Mouse (Mus musculus): ENCODE results near the gene Ncor2.

Gene Ncor2

DNA sequence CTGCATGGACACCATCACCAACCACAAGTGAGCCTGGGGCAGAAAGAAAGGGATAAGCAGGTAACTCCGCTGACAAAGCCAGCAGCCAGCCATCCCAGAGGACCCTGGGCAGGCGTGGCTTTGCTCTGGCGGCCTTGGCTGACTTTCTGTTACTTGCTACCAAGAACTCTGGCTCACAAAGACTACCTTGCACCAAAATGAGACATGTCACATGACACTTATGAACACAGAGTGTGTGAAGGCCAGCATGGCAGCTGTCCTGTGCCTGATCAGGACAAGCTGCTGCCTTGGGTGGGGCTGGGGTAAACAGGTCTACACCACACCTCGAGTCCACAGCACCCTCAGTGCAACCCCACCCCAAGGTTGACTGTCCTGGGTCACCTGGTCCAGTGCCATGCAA is 51.6 kb downstream of the Ncor2 start:
- DNase-seq (ENCODE audit: low read depth) = no peak

DNA sequence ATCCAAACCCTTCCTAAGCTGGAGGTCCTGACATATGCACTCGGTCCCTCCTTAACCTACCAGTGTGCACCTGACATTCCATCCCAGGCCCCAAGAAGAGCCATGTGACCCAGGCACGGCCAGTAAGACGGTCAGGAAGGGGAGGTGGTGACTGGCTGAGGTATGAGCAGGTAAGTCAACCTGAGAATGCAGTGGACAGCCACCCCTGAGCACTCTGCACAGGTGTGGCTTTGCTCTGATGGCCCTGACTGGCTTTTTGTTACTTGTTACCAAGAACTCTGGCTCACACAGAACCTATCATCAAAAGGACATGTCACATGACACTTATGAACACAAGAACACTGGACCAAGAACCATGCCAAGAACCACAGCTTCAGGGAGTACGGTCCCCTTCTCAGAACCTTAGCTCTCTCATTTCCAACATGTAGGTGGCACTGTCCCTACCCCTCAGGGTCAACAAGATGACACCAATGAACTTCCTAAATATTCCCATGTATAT is 53.0 kb downstream of the Ncor2 start:
- no peak for DNase-seq (ENCODE audit: low read depth)

DNA sequence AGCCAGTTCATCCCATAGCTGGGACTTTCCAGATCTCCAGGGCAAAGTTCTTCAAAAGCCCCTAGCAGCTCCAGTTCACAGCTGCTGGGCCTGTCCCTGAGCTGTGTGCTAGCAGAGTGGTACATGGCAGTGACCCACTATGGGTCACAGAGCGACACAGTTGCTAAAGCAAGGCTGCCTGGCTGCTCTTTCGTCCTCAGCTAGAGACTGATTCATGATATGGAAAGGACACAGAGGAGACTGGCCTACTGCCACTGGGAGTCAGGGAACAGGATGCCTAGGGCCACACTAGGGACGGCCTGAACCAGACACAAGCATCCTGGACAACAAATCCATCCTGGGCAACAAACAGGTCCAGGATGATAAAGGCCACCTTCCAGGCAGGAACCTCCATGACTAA is 53.8 kb downstream of the Ncor2 start:
- no peak for DNase-seq (ENCODE audit: low read depth)

DNA sequence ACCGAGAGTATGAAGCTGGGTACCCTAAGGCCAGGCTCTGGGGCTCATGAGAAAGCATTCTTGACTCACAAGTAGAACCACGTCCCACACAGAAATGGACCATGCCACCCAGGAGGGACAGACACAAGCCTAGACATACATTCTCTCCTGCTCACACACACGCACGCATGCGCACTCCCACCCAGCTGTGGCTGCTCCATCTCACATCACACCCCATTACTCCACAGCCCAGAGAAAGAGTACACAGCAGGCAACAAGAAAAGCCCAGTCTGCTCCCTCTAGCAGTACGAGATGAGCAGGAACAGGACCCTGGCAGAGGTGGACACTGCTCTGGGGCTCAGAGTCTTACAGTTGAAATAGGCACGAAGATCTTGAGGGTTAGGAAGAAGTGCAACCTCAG is 55.0 kb downstream of the Ncor2 start:
- no peak for DNase-seq (ENCODE audit: low read depth)

DNA sequence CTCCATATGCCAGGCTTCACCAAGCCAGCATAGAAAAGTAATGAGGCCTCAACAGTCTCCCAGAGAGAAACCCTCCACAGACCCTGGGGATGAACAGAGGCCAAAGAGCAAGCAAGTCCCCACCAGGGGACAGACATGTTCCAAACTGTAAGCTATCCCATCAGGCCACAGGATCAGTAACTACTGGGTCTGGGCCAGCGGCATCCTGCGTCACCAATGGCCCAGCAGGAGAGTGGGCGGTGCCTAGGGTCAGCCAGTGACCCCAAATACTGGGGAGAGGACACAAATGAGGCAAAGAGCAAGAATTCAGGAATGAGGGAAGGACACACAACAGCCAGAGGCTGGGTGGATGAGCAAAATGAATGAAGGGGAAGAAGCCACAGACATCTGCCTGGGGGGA is 55.8 kb downstream of the Ncor2 start:
- DNase-seq (ENCODE audit: low read depth) = no peak

DNA sequence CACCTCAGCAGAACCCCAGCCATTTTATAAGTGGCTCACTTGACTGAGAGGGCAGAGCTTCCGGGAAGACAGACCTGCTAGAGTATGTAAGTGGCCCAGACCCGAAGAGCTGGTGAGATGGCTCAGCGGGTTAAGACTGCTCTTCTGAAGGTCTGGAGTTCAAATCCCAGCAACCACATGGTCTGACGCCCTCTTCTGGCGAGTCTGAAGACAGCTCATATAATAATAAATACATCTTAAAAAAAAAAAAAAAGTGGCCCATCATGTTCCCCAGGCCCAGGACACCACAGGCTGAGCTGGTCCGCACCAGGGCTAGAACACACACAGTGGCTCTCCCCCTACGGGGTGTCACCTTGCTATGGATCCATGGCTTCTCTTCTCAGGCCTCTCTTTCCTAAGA is 56.5 kb downstream of the Ncor2 start:
- DNase-seq (ENCODE audit: low read depth) = no peak

DNA sequence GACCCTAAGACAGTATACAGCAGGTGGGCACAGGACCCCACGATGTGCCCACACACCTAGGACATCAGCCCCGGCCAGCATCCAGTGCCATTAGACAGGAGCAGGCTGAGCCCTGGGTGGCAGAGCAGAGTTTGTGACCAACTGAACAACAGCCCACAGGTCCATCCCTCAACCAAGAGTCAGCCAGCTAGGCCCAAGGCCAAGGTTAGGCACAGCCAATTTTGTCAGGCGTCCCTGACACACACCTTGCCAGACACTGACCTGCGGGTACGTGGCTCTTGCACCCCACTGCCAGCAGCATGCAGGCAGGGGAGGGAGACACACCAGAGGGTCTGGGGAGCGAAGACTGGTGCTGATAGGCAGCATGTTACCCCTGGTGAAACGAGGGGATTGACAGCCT is 57.0 kb downstream of the Ncor2 start:
- DNase-seq (ENCODE audit: low read depth) = no peak

DNA sequence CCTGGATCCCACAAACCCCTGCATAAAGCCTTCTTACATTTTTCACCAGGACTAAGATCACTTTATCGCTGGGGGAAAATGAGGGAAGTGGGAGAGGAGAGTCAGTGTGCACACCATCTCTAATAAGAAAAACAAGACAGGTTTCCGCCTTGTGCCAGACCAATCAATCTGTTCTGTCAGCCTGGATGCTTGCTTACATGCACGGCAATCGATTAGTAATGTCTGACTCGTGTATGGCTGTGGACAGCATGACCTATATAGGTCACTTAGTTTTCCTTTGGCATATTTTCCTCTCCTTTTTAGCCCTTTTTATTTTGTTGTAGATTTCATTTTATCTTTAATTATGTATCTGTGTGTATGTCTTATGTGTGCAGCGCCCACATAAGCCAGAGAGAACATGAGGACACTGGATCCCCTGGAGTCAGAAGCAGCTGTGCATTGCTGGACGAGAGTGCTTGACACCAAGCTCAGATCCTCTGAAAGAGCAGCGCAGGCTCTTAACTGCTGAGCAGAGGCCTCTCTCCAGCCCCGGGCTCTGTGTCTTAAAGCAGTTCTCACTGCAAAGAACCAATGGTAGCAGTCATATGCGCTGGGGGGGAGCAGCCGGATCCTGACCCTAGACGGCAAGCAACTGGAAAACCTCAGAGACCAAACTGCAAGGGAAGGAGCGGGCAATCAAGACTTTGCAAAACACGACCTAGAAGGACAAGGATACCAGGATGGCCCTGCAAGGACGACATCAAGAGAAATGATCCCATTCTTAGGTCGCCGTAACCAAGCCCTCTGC is 58.3 kb downstream of the Ncor2 start:
- no peak for DNase-seq (ENCODE audit: low read depth)

DNA sequence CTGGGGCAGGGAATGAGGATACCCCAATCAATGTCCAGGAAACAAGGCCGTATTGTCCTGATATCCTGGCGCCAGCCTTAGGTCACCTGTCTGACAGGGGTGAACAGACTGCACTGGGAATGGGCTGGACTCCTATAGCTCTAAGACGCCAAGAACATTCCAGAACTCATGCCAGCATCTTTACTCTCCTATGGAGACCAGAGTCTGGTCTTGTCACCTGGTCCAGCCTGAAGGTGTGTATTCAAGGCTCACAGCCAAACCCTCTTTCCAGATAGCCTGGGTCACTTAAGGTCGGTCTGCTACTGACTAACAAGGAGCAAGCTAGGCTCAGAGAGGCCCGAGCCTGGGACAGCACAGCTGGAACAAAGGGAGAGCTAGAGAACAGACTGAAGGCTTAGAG is 61.8 kb downstream of the Ncor2 start:
- no peak for DNase-seq (ENCODE audit: low read depth)

DNA sequence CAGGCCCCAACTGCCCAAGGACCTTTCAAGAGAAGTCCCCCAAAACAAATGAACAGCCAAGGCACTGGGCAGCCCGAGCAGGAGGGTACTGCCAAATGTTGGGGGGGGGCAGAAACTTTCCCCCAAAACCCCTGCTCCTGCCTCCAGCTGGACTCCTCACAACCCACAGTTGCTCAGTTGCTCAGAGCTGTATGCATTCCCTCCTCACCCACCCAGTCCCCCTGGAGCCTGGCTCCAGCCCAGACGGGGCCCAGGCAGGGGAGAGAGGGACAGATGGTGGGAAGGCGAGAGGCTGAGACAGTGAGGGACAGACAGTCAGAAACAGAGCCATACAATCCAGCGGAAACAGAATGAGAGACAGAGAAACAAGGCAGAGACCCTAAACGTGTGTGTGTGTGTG is 66.0 kb downstream of the Ncor2 start:
- no peak for DNase-seq (ENCODE audit: low read depth)

DNA sequence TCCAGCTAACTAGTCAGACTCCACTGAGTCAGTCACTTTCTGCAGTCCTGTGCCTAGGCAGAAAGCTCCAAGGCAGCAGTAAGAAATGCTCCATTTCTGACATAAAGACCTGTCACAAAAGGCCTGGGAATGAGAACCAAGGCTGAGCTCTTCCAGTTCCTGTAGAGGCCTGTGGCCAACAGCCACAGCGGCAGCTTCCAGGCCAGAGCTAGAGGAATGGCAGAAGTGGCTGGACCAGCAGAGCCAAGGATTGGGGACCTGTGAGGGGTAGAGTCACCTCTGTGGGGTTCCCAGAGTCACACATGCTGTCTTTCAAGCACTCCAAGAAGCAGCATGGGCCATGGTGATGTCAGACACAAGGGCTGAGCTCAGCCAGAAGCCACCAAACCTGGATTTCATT is 66.4 kb downstream of the Ncor2 start:
- no peak for DNase-seq (ENCODE audit: low read depth)

DNA sequence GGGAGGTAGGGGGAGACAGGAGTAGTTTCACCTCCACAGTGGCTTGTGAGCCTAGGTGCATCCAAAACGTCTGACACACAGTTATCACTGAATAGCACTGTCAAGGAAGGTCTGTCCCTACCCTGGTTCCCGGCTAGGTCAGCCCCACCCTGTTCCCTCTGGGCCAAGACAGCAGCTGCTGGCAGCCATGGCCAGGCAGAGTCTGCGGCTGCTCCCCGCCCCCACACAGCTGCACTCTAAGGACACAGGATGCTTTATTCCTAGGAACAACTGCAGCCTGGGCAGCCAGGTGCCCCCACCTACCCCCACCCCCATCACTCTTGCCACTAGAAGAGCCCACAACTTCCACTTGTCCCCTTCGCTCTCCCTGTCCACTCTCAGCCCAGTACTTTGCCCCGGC is 67.9 kb downstream of the Ncor2 start:
- DNase-seq (ENCODE audit: low read depth) = no peak

DNA sequence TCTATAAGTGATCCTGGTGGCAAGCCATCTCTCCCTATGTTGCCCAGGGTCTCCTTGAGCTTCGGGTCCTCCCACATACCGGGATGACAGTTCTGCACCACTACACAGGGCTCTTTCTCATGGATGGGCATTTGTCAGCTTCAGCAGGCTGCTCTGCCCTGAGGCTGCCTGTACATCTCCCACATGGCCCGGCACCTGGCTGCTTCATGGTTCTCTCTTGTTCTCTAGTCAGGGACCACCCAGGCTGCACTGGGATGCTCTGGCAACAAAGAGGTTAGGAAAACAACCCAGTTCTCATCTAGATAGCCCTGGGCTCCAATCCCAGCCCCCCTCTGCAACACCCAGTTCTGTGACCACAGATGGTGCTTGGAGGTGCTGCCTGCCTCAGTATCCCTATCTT is 68.3 kb downstream of the Ncor2 start:
- no peak for DNase-seq (ENCODE audit: low read depth)

DNA sequence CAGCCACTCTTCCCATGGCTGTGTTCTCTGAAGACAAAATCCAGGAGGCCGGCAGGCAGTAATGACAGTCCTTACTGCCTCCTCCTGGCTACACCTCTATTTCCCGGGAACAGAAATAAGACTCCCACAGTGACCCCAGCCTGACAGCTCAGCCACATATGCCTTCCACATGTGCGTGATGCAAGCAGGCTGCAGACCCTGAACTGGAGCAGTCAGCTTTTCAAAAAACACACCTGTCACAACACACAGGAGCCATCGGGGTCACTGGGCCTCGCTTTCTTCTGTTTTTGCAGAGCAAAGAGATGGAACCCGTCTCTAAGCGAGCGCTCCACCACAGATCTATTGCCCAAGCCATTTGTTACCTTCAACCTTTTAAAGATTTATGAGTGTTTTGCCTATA is 68.8 kb downstream of the Ncor2 start:
- no peak for DNase-seq (ENCODE audit: low read depth)

DNA sequence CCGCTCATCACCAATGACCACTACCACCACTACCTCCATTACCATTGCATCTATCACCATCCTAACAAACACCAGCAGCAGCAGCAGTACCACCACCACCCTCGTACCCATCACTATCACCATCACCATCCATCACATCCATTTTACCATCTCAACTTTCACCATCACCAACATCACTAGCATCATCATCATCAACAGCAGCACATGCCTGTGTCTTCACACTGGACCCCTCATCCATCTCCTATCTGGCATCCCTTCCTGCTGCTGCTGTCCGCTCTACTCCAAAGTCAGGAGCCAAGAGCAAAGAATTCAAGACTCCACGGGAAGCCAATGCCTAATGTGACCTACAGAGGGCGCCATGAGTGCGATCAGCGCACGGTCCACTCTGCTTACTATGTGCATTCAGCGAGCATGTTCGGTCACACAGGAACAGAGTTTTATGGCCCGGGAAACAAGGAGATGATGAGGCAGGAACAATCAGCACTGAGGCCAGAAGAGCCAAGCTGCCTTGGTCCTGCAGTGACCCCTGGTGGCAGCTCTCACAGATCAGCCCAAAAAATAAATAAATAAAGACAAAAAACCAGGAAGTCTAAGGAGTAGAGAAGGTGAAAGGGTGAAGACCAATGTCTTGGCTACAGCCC is 71.9 kb downstream of the Ncor2 start:
- DNase-seq (ENCODE audit: low read depth) = peak; percentile 56

DNA sequence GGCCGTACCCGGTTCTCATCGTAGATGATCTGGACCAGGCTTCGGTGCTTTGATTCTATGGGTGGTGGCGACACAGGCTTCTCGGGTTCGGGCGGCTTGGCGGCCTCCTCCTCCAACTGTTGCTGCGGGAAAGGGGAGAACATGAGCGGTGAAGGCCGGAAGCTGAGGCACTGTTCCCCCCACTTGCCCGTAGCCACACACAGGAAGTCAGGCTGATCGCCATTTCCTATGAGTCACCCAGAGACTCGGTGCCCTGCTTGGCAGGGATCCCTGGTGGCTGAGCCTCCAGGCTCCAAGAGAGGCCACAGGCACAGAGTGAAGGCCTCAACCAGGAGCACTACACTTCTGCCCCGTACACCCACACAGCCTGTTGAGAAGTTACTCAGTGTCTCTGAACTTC is 72.8 kb downstream of the Ncor2 start:
- peak; percentile 70 for DNase-seq (ENCODE audit: low read depth)

DNA sequence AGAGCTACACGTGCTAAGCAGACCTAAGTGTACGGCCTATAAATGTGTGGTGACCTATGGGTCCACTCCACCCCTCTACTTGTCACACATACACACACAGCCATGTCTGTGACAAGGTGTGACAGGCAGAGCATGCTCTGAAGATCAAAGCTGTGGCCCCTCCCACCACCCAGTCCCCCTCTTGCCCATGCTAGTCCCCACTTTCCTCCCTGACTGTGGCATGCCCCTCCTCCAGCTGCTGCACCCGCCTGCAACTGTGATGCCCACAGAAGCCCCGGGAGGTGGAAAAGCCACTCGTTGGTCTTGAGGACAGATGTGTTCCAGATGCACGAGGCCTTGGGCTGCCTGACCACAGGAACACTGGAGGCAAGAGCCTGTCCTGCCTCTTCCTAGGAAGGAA is 74.2 kb downstream of the Ncor2 start:
- no peak for DNase-seq (ENCODE audit: low read depth)

DNA sequence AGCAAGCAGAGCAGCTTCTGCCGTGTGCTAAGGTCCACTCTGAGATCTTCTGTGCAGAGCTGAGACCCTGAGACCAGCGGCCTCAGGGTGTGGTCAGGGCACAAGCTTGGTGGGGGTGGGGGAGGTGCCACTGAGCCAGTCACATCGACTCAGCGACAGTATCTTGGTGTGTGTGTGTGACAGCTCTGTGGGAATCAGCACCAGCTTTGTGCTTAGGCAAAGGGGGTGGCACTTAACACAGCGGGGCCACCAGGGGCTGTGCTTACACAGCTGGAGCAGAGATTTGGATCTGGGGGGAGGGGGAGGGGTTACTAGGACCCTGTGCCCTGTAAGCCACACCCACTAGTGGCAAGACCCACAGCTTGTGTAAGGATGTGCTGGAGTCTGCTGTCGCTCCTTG is 75.6 kb downstream of the Ncor2 start:
- DNase-seq (ENCODE audit: low read depth) = no peak

DNA sequence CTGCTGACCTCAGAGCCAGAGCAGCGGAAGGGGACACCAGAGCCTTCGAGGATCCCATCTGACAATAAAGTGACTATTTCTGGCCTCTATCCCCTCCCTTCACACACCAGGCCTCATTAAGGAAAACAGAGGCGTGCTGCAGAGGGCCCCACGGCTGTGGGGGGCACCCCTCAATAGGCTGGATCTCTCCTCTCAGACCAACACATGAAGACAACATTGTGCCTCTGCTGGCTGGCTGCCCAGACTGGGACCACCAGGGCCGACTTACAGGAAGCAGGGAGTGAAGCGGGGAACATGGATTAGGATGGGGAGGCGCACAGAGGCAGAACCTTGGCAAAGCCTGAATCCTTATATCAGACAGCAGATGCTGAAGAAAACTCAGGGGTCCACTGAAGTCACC is 76.1 kb downstream of the Ncor2 start:
- DNase-seq (ENCODE audit: low read depth) = no peak

DNA sequence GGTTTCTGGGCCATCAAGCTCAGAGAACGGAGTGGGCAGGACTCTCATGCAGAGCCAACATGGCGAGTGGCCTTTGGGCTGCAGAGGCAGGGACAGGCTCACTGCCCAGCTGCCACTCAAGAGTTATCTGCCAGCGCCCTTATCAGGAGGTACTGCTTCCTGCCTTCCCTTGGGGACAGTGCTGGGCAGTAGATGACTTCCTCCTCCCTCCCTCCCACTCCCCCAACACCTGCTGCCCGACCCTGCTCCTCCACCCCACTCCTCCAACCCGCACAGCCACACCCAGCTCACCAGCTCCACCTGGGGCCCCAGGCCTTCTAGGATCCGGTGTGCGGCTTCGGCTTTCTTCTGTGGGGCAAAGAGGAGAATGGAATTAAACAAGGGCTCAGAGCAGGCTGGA is 76.7 kb downstream of the Ncor2 start:
- DNase-seq (ENCODE audit: low read depth) = no peak

DNA sequence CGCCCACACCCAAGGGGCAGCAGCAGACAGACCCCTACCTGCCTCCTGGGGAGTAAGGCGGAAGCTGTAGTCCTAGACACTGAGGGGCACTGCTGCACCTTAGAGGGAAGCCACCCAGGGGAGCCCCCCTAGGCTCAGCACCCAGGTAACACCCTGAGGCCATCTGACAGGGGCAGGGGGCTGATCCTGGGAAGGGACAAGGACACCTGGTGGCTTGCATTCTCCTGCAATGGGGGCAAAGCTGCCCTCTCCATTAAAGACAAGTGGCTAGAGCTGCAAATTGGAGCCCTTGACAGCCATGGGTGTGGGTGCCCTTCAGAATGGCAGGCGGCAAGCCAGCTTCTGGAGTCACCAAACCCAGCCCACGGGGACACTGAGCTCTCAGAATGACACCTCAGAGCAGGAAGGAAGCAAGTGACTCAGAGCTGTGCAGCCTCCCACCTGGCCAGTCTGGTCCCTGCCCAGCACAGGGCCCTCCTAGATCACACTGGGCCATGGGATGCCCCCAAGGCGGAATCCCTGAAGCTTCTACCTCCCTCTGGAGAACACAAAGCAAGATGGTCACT is 79.2 kb downstream of the Ncor2 start:
- DNase-seq (ENCODE audit: low read depth) = no peak

DNA sequence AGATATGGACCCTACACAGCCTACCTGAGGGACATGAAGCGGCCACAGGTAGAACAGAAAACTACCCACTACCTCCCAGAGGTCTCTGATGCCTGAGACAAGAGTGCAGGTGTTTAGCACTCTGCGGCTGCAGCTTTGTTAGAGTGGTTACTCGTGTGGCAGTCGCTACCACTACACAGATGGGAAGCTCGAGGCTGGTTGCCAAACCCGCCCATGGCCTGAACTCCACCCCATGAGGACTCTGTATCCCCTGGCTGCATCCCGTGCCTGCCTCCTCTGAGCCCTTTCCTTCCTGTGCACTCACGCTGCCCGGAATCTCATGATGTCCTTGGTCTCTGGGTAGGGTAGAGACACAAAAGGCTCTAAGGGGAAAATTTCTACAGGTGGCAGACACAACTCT is 80.3 kb downstream of the Ncor2 start:
- no peak for DNase-seq (ENCODE audit: low read depth)

DNA sequence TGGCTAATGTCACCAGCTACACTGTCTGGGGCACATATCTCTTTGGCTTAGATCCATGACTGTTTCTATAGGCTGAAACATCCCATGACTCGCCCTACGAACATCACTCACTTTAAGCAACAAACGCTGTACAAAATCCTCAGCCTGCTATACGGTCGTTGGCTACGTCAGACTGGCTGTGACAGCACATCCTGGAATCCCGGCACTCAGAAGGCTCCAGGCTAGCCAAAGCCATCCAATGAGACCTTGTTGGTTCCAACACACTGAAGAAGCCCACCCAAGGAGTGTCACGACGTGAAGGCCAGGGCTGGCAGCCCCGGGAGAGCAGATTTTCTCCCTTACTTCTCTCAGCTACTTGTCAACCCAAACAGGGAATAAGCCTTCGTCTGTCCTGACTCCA is 82.7 kb downstream of the Ncor2 start:
- DNase-seq (ENCODE audit: low read depth) = no peak

Measured in c-Kit-positive CD71-negative TER-119-negative erythroid progenitor cells, embryonic 14.5 days (primary cell).